Mouse (Mus musculus) monocyte, adult 2 months (primary cell): ENCODE results near the gene Lcn2.
"Not testable (repeated sequence)": the region's sequence is repeated elsewhere in the genome, so short reads cannot be mapped to it uniquely, and the experiment has no call there.

Experiments
- DNase-seq, 2 experiments: peaks; one replicate each; pipeline ENCODE4 v3.0.0; 2022; ENCODE audit warnings: low spot score in 2 of 2, low read depth in 1 of 2

The Lcn2 gene

DNA sequence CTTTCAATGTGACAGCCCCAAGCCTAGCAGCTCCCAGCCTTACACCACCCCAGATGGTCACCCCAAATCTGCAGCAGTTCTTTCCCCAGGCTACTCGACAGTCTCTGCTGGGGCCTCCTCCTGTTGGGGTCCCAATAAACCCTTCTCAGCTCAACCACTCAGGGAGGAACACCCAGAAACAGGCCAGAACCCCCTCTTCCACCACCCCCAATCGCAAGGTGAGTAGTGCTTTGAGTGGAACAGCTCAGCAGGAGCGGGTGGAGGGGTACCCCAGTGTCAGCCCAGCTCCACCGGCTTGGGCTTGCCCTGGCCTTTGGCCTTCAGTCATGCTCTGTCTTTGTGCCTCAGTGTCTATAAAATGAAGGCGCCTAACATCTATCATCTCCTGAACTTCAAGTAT lies 20.7 kb downstream of the Lcn2 start:
- DNase-seq: no peak

DNA sequence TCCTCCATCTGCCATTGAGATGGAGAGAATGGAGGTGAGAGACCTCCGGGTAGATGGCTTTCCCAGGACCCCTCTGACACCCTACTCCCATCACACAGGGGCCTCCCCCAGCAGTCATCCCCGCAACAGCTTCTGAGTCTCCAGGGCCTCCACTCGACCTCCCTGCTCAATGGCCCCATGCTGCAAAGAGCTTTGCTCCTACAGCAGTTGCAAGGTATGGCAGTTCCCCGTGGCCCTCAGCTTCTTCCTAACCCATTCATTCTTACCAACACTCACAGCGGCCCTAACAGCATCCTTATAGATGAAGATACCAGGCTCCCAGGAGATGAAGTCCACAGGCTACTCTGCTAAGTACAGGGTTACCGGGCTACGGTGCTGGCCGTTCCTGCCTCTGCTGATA lies 23.9 kb downstream of the Lcn2 start:
- no peak for DNase-seq

DNA sequence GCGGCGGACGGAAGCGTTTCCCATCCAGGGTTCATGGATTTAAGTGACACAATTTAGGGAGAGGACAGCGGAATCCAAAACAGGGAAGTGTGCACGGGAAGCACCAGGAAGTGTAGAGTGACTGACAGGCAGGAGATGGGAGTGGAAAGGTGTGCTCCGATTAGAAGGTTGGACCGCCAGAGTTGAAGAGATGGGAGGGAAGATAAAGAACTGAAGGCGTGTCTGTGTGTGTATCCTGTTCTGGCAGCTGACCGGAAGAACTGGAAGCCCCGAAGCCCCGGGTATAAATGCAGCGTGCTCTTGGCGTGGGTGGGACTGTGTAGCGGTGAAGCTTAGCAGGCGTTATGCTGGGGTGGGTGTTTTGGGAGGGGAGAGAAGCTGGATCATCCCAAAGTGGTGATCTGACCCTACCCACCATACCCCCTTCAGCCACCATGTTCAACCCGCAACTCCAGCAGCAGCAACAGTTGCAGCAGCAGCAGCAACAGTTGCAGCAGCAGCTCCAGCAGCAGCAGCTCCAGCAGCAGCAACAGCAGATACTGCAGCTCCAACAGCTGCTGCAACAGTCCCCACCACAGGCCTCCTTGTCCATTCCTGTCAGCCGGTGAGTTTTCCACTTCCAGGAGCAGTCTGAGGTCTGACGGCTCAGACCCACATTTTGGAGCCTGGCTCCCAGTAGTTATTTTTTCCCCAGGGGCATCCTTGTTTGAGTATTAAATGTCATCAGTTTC lies 24.5 kb downstream of the Lcn2 start:
- DNase-seq: no peak

DNA sequence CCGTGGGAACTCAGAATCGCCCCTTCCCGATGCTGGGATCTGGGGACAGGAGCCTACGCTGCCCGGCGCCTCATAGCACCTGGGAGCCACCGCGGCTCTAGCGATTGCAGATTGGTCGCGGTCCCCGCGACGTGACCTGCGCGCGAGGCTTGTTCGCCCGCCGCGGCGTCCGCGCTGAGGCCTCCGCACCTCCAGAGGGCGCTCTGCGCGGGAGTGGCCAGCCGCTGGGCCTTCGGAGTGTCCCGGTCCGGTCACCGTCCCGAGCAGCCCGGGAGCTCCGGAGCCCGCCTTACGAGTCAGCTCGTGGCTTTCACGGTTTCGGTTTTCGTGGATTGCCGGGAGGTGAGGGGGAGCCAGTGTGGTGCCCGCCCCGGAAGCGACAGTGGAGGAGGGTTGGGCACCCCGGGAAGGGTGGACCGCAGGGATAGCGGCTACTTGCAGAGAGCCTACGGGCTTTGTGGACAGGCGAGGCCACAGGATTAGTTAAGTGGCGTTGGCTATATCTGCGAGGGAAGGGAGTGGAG lies 25.2 kb downstream of the Lcn2 start:
- DNase-seq: peak; percentile 70 to 86

DNA sequence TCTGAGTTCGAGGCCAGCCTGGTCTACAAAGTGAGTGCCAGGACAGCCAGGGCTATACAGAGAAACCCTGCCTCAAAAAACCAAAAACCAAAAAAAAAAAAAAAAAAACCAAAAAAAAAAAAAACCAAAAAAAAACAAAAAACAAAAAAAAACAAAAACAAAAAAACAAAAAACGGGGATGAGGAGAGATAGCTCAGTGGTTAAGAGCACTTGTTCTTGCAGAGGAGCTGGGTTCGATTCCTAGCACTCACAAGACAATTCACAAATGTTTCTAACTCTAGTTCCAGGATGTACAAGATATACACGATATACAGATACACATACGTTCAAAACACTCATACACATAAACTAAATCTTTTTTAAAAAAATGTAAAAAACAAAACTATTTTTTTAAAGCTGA lies 25.8 kb downstream of the Lcn2 start:
- not testable (repeated sequence) for DNase-seq

DNA sequence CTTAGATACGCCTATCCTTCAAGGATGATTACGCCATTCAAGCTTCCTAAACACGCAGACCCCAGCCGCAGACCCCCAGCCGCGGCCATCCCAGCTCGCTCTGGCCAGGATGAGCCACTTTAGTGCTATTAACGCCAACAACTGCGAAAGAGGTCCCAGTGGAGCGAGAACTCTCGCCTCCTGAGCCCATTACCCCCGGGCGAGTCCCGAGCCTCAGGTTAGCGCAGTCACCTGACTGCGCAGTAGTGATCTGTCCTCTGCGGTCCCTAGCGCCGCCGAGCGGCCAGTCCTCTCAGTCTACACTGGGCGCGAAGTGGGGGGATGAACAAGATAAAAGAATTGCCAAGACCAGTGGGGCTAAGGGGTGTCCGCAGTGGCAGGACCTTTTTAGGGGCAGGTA lies 26.6 kb downstream of the Lcn2 start:
- DNase-seq: peak in 1 of 2 experiments; percentile 46

DNA sequence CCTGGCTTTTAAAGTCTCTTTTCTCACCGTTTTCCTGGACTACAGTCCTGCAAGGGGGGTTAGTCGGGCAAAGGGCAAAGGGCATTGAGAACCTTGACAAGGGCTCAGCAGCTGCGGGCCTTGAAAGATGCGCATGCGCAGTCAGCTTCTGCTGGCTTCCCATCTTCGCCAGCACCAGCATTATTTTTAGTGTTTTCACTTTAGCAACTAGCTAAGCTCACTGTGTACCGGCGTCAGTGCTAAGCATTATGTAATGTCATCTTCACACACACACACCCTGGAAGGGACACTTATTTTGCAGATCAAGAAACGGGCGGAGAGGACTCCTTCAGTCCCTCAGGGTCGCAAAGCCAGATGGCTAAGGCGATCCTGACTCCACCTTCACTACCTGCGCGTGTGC lies 27.3 kb downstream of the Lcn2 start:
- no peak for DNase-seq

DNA sequence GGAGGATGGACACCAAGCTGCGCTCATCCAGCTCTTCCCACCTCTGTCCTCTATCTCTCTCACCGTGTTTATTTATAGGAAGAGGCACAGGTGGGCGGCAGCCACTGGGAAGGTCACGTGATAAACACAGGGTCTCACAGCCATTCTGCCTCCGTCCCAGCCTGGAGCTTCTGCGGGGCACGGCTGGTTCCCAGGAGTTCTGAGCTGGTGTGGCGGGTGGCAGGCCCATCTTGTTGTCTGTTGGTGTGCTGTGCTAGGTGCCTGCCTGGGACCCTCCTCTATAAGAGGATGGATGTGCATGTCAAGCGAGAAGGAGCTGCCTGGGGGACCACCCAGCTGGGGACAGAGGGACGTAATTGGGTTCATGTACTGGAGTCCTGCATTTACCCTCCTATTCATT lies 29.7 kb downstream of the Lcn2 start:
- no peak for DNase-seq

DNA sequence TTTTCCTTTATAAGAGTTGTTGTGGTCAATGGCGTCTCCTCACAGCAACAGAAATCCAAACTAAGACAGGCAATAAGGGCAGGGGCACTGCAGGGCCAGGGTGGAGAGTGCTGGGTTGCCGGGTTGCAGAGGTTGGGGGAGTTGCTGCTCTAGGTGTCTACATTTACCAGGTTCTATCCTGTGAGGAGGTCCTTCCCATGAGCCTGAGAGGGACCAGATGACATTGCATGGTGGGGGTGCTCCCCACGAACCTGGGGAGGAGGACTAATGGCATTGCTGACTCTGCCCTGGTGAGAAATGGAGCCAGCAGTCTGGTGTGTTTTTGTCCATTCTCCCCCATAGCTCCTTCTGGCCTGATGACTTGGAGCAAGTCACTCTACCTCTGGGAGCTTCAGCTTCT lies 30.3 kb downstream of the Lcn2 start:
- DNase-seq: no peak

DNA sequence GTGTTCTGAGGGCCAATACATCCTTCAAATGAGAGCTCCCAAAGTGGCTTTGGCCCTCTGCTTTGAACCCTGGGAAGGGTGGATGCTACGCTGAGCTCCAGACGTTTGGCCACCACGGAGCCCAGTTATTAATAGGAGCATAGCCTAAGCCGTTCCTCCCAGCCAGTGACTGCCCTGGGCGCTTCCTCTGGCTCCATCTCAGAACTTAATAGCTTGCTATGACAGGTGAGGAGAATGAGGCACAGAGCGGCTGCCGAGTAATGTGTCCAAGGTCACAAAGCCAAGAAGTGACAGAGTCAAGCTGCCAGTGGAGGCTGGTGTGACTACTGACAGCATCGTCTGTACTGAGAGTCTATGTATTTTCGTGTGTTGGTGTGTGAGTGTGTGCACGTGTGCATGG lies 31.8 kb downstream of the Lcn2 start:
- DNase-seq: no peak

DNA sequence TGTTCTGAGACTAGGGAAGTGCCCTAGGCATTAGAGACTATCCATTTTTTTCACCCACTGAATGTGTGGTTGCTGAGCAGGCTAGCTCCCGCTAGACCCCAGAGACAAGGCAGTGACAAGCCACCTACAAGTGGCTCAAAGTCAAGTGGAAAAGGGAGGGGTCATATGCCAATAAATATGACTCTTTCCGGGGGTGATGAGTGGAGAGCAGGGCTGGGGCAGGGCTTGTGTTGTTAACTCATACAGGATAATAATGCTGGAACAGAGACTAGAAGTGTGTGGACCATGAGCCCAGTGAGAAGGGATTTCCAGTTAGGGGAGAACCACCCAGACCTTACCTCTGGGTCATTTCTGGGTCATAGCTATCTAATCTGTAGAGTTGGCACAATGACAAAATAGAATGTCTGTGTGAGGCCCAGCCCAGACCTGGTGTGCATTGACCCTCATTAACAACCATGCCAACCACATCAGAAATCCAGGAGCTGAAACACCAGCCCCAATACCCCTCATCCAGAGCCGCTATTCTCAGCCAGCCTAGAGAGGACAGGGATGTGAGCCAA lies 33.6 kb downstream of the Lcn2 start:
- no peak for DNase-seq

DNA sequence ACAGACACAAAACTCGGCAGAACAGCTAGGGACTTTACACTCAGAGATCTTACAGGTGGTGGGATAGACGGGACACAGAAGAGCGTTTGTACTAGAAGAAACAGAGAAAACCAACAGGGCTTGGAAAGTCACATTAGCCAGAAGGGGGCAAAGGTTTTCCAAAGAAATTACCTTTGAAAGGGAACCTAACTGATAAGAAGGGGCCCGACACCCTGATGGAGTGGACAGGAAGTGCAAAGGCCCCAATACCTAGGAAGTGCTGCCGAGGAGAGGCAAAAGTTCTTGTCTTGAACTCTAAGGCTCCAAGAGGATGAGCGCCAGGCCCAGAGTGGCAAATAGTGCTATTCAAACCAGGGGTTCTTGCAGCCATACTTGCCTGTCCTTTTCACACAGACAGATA lies 34.2 kb downstream of the Lcn2 start:
- DNase-seq: no peak

DNA sequence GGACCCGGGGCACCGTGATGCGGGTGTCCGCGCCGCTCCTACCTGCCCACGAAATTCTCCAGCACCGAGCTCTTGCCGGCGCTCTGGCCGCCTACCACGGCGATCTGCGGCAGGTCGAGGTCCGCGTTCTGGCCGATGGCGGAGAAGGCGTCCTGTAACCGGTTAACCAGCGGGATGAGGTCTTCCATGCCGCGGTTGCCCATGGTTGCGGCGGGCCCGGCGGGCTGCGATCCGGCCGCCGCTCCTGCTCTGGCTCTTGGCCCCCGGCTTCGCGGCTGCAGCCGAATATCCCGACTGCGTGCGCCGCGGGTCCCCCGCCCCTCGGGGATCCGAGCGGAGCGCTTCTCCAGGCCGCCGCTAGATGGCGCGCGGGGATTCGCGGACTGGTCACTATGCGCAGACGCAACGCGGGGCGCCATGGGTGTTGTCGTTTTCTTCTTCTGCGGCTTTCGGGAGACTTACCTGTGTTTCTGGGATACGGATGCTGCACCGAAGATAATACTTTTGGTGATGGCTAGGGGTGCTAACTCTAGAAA lies 35.0 kb downstream of the Lcn2 start, which contains the start of gene Dnm1:
Dnm1 (minus strand) TSS at position 332 of the 536 bp plus-strand sequence.
- DNase-seq: peak; percentile 45 to 80

DNA sequence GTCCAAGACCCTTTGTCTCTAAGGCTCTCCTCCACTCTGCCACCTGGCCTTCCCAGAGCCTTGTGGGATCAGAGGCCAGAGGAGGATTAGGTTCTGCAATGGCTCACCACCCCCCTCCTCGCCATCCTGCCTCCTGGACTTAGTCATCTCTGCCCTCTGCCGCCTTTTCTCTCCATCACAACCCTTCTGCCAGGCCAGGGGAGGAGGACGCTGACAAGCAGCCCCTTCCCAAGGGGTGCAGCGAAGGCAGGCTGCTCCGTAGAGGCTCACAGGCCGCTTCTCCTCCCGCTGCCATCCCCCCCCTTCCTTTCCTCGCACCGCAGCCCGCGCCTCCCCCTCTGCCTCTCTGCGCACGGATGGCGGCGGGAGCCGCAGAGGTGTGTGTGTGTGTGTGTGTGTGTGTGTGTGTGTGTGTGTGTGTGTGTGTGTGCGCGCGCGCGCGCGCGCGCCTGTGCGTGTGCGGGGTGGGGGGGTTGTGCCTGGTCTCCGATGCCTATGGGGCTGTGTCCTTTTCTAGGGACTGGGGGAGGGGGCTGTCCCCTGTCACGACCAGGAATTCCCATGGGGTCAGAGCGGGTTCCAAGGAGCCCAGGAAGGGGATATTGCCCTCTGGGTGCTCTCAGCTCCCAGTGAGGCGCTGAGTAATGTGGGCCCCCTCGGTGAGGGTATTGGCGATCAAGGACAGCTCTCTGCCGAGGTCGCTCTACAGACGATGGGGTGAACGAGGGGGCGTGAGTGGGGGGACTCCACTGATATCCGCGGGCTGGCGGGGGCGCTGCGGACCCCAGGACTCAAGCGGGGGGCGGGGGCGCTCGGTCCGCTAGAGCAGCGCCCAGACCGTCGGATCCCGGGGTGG lies 35.7 kb downstream of the Lcn2 start, which contains the start of gene Ciz1:
Ciz1 (plus strand) TSS at position 177 of the 856 bp plus-strand sequence.
- DNase-seq: no peak

DNA sequence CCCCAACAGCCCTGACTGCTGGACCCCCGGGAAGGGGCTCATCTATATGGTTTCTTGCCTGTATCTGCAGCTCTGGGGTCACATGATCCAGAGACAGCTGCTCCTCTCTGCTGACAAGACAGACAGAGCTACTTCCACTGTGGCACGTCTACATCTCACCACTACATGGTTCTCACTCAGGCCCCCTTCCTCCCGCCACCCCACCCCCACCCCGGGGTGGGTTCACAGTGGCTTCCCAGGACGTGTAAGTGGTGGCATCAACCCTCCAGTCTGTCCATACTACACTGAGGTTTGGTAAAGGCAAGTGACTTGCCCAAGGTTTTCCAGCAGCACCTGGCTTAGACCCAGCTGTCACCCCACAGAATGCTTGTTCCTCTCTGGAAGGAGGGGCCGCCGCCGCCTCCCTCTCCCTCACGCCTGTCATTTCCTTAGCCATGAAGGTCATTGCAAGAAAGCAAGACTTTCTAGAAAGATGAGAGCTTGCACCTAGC lies 36.5 kb downstream of the Lcn2 start:
- DNase-seq: no peak

DNA sequence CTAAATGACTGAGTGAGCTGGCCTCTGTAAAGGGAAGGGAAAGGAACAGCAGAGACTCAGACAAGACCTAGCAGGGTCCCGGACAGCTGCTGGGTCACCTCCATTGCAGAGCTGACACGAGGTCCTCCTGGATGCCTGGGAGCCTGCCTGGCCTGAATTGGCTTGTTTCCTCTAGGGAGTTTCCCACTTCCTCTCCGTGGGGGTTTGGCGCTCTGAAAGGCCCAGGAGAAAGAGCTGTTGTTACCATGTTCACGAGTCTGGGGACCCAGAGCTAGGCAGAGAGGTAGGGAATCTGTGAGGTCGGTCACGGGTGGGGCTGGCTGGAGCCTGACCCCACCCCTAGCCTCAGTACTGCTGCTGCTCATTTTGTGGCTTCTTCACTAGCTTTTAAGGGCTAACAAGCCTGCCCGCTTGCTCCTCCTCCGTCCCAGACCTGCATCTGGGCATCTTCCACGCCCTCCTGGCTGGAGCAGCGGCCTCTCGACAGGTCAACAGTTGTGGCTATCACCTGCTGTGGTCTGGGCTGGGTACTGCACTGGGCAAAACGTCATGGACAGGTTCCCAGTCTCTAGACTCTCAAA lies 37.5 kb downstream of the Lcn2 start:
- DNase-seq: no peak

DNA sequence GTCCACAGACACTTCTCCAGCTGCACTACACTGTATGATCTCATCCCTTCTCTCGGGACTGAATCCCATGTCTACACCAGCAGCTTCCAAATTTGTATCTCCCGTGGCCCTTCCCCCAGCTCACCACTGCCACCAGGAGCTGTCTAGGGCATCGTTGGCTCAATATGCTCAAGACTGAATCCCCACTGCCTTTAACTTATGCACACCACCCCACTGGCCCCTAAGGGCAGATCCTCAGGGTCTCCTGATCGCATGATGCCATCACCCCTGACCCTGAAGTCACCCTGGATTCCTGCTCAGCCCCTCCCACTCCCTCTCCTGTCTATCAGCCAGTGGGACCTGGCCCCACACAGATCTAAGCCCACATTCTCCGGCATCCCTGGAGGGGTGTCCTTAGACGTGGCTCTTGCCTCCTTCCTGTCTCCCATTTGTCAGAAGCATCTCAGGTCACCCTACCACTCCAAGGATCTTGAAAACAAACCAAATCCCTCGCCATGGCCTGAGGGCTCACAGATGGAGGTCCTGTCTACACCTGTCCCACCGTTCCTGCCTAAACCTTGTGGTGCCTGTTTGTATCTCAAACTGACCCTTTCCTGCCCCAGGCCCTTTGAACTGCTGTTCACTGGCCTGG lies 38.3 kb downstream of the Lcn2 start:
- no peak for DNase-seq

DNA sequence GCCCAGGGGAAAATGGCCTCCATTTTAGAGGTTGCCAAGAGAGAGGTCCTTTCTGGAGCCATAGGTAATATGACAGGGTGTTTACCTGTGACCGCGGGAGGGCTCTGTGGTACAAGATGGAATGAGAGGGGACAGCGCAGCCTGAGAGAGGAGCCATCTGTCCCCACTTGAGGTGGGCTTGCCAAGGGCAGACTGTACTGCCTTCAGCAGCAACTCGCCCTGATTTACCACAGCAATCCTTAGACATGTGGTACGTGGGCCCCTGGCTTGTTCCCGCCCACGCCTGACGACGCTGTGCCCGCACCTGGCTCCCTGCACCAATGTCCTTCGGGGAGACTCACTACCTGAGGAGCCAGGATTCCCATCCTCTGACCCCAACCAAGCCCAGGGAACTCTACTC lies 39.7 kb downstream of the Lcn2 start:
- no peak for DNase-seq

DNA sequence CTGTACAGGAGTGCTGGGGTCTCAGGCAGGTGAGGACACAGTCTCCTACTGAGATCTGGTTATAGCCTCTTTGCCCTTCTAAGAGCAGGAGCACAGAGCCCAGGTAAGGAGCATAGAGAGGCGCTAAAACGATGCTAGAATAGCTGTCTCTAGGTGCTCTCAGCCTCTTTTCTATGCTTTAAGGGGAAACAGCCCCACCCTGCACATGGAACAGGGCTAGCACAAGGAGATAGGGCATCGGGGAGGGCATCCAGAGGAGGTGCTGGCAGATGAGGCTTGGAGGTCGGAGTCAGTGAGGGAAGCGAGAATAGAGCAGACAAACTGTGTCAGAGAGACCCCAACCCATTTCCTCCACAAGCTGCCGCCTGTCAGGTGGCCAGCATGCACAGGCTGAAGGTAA lies 41.0 kb downstream of the Lcn2 start:
- DNase-seq: no peak

DNA sequence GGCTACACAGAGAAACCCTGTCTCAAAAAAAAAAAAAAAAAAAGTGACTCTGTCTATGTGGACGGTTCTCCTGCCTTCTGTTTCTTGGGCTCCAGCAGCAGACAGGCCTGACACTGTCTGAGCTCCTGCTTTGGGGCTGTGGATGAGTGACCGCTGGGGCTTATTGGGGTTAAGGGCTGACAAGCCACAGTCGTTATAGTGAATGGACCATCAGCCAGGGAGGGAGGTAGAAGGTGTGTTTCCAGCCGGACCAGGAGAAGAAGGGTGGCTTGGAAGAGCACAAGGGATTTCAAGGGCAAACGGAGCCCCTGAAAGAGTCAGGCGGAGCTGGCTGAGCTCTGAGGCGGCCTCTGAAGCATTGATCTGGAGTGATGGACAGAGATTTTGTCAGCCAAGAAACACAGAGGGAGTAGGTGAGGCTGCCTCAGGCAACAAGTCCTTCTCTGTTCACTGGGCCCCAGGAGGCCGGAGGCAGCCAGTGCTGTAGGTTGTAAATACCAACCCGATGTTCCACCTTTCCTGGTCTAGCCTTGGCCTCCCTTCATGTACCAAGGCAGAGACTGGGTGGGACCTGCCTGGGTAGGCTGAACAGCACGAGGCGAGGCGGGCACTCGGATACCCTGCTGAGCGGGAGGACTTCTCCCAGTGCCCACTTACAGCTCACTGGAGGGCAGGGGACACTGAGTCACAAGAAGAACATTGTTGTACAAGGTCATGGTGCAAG lies 43.3 kb downstream of the Lcn2 start:
- DNase-seq: no peak
